Mouse (Mus musculus) hindbrain, embryonic 14.5 days (tissue): ENCODE measurements around the gene 4930451I11Rik. TPM values are rescaled to one million over a fixed set of nuclear protein-coding genes. Genes with fewer than 3 reads are reported as not detected.

ENCODE experiments used
- ATAC-seq: fragments of 200-750 bp; cut with Nextera tagmentation; 2 replicates; pipeline ENCODE4 v1.8.0; 2017; ENCODE audit warnings: moderate number of reproducible peaks, mild to moderate bottlenecking, moderate TSS enrichment, moderate library complexity; ENCODE audit not compliant: low FRiP score
- DNase-seq: peaks from one replicate; pipeline ENCODE4 v3.0.0-alpha.2; 2015; ENCODE audit warnings: low spot score
- H3K27ac ChIP-seq: fragments of 300-500 bp; sonication (generic); 2 replicates; pipeline ENCODE4 v1.5.1; 2014; ENCODE audit warnings: mild to moderate bottlenecking, moderate library complexity
- H3K27me3 ChIP-seq: fragments of 300-500 bp; sonication (generic); 2 replicates; pipeline ENCODE4 v1.6.1; 2014; ENCODE audit warnings: mild to moderate bottlenecking, low read length, mixed read lengths; ENCODE audit not compliant: control insufficient read depth, insufficient read depth
- H3K36me3 ChIP-seq: fragments of 300-500 bp; sonication (generic); replicated peaks from 2 replicates; pipeline ENCODE4 v1.6.1; 2014; ENCODE audit not compliant: control insufficient read depth, insufficient read depth
- H3K4me1 ChIP-seq: fragments of 300-500 bp; sonication (generic); replicated peaks from 2 replicates; pipeline ENCODE4 v1.6.1; 2014; ENCODE audit warnings: antibody characterized with exemption, low read length, mixed read lengths; ENCODE audit not compliant: control insufficient read depth, insufficient read depth
- H3K4me2 ChIP-seq: fragments of 300-500 bp; sonication (generic); replicated peaks from 2 replicates; pipeline ENCODE4 v1.6.1; 2014; ENCODE audit warnings: mild to moderate bottlenecking, moderate library complexity
- H3K4me3 ChIP-seq: fragments of 300-500 bp; sonication (generic); replicated peaks from 2 replicates; pipeline ENCODE4 v1.5.1; 2014; ENCODE audit warnings: mild to moderate bottlenecking, low read length
- H3K9ac ChIP-seq: fragments of 300-500 bp; sonication (generic); 2 replicates; pipeline ENCODE4 v1.6.1; 2014
- H3K9me3 ChIP-seq: fragments of 300-500 bp; sonication (generic); 2 replicates; pipeline ENCODE4 v1.6.1; 2016; ENCODE audit warnings: low read length; ENCODE audit not compliant: control insufficient read depth
- WGBS: fragments of 180-500 bp; shearing (Covaris S2); extraction: QIAGEN DNeasy Blood & Tissue Kit; methylation state at CpG from one replicate; pipeline ENCODE4 v1.1.7; 2014; 5-methylcytosine and 5-hydroxymethylcytosine counted together
- polyA plus RNA-seq: library from polyadenylated mRNA; unstranded; fragments of >200 nt; fragmentation: Nextera tagmentation; extraction: Ambion mirVana; gene quantifications from 2 replicates; pipeline ENCODE4 v1.2.1, GENCODE M21; 2014

Gene 4930451I11Rik
- polyA plus RNA-seq, 1 experiment from 2014 or later = 0.74 TPM

GRCm38 (mm10) chr7:126861429-126862130 is 30.1 kb upstream of the 4930451I11Rik start, which contains the start of gene Hirip3:
Hirip3 (plus strand) TSS chr7:126861972.
- ATAC-seq (peak; percentile 87), DNase-seq (peak; percentile 96)
- Histone ChIP-seq H3K4me2 (peak within 1 kb of the TSS; percentile 84), H3K27ac (peak within 1 kb of the TSS; percentile 89), H3K9ac (peak within 1 kb of the TSS; percentile 59), H3K4me3 (peak within 1 kb of the TSS; percentile 50), H3K9me3 (no peaks in the 10 kb centered on the region), H3K36me3 (peaks cover 49% of the 10 kb centered on the region), H3K4me1 (peaks cover 24% of the 10 kb centered on the region), H3K27me3 (no peaks in the 10 kb centered on the region)
- 5% methylated on average over 42 of the region's 42 CpGs for WGBS

GRCm38 (mm10) chr7:126860987-126861386 is 29.5 kb upstream of the 4930451I11Rik start:
- Histone ChIP-seq H3K9me3 (no peaks in the 10 kb centered on the region), H3K36me3 (peaks cover 49% of the 10 kb centered on the region), H3K4me3 (peak overlapping the region; percentile 50), H3K27me3 (no peaks in the 10 kb centered on the region), H3K4me1 (peaks cover 24% of the 10 kb centered on the region), H3K9ac (peak overlapping the region; percentile 59), H3K27ac (no peak overlapping the region), H3K4me2 (peak overlapping the region; percentile 84)
- WGBS = 73% methylated on average over 5 of the region's 5 CpGs
- no peak for DNase-seq
- ATAC-seq = no peak

GRCm38 (mm10) chr7:126856741-126857420 is 25.4 kb upstream of the 4930451I11Rik start:
- H3K9ac ChIP-seq = no peak overlapping the region

GRCm38 (mm10) chr7:126855641-126856040 is 24.2 kb upstream of the 4930451I11Rik start:
- Histone ChIP-seq H3K4me2 (no peak overlapping the region), H3K4me1 (peaks cover under 1% of the 10 kb centered on the region; the same call in 1 of the 2 replicates), H3K9ac (no peak overlapping the region), H3K9me3 (no peaks in the 10 kb centered on the region), H3K36me3 (peaks cover 71% of the 10 kb centered on the region), H3K27me3 (no peaks in the 10 kb centered on the region), H3K27ac (no peak overlapping the region), H3K4me3 (no peak overlapping the region)
- no peak for DNase-seq
- ATAC-seq = no peak
- 87% methylated on average over 3 of the region's 3 CpGs for WGBS

More at GRCm38 (mm10) chr7:126856741-126857420, 25.4 kb upstream of the 4930451I11Rik start:
- Histone ChIP-seq H3K4me1 (peaks cover 8% of the 10 kb centered on the region), H3K4me2 (no peak overlapping the region), H3K27ac (no peak overlapping the region), H3K4me3 (no peak overlapping the region), H3K9me3 (no peaks in the 10 kb centered on the region), H3K36me3 (peaks cover 67% of the 10 kb centered on the region), H3K27me3 (no peaks in the 10 kb centered on the region)
- 77% methylated on average over 9 of the region's 9 CpGs for WGBS
- ATAC-seq (no peak), DNase-seq (no peak)

GRCm38 (mm10) chr7:126853454-126853853 is 22.0 kb upstream of the 4930451I11Rik start:
- H3K9ac ChIP-seq = no peak overlapping the region
- H3K36me3 ChIP-seq = peaks cover 55% of the 10 kb centered on the region
- H3K4me3 ChIP-seq = no peak overlapping the region
- no peak overlapping the region for H3K4me2 ChIP-seq
- no peaks in the 10 kb centered on the region for H3K9me3 ChIP-seq
- H3K27ac ChIP-seq = no peak overlapping the region
- peaks cover 9% of the 10 kb centered on the region for H3K4me1 ChIP-seq
- no peak for DNase-seq
- ATAC-seq = no peak
- peaks cover 14% of the 10 kb centered on the region for H3K27me3 ChIP-seq
- 87% methylated on average over 5 of the region's 5 CpGs for WGBS

- ATAC-seq (no peak), DNase-seq (no peak)
- Histone ChIP-seq H3K4me3 (no peak overlapping the region), H3K36me3 (peaks cover 45% of the 10 kb centered on the region), H3K9me3 (no peaks in the 10 kb centered on the region), H3K27me3 (peaks cover 21% of the 10 kb centered on the region), H3K27ac (no peak overlapping the region), H3K9ac (no peak overlapping the region), H3K4me2 (no peak overlapping the region), H3K4me1 (peaks cover 21% of the 10 kb centered on the region)
- 35% methylated on average over 12 of the region's 12 CpGs for WGBS
These were observed 19.8 kb upstream of the 4930451I11Rik start for GRCm38 (mm10) chr7:126851192-126851591.

GRCm38 (mm10) chr7:126850161-126850560 is 18.7 kb upstream of the 4930451I11Rik start:
- ATAC-seq = no peak
- Histone ChIP-seq H3K9me3 (no peaks in the 10 kb centered on the region), H3K36me3 (peaks cover 35% of the 10 kb centered on the region), H3K27ac (no peak overlapping the region), H3K4me3 (no peak overlapping the region), H3K4me2 (no peak overlapping the region), H3K27me3 (peaks cover 21% of the 10 kb centered on the region), H3K4me1 (peaks cover 21% of the 10 kb centered on the region), H3K9ac (no peak overlapping the region)
- no peak for DNase-seq
- 91% methylated on average over 6 of the region's 6 CpGs for WGBS

- no peak for DNase-seq
- H3K9ac ChIP-seq = peak overlapping the region; percentile 76
- H3K36me3 ChIP-seq = peaks cover 21% of the 10 kb centered on the region
- 0 out of 2 replicates have a peak, but pooled peaks have one; percentile 7 for ATAC-seq
- H3K27ac ChIP-seq = no peak overlapping the region
- 36% methylated on average over 10 of the region's 10 CpGs for WGBS
- peaks cover 21% of the 10 kb centered on the region for H3K4me1 ChIP-seq
- peak overlapping the region; percentile 59 for H3K4me3 ChIP-seq
- H3K9me3 ChIP-seq = no peaks in the 10 kb centered on the region
- H3K4me2 ChIP-seq = peak overlapping the region; percentile 100
- peaks cover 21% of the 10 kb centered on the region for H3K27me3 ChIP-seq
These were observed 17.4 kb upstream of the 4930451I11Rik start for GRCm38 (mm10) chr7:126848794-126849193.
